Mouse (Mus musculus) thymus, postnatal 10 days (tissue): ENCODE measurements at regions not wholly inside any gene's neighbourhood (a gene's known extent, or its start where the extent isn't known, plus 50 kb on each side); places are given as distances from the start of the nearest gene placed in this dataset.

Experiments
- DNase-seq, 2 experiments: peaks; one replicate each; pipeline ENCODE4 v3.0.0; 2021; ENCODE audit warnings: low spot score in 2 of 2

DNA sequence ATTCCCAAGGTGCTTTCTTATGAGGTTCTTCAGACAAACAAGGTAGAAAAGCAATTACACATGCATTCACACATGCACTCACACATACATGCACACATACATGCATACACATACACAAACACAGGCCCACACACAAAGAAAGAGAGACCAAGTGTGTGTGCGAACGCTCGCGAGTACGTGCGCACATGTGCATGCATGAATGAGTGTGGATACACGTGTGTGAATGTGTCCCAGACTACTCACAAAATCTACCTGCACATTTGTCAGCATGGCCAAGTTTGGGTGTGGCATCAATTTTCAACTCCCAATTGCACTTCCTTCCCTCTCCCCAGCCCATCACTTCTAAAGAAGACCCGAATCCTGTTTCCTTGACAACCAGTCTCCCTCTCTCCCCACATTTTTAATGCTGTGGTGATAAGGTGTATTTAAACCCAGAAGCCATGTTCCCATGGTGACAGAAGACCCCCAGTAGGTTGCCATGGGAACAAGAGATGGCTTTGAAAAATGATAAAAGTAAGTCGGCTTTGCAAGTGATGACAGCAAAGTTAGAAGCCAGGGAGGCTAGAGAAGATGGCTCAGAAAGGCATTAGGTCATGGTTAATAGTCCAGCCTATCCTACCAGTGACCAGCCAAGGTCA, 206.3 kb downstream of the Rpl10-ps3 start:
- no peak for DNase-seq

- no peak for DNase-seq
Observed at GRCm38 (mm10) chr9:50136636-50136985, 208.2 kb downstream of the Rpl10-ps3 start.

DNA sequence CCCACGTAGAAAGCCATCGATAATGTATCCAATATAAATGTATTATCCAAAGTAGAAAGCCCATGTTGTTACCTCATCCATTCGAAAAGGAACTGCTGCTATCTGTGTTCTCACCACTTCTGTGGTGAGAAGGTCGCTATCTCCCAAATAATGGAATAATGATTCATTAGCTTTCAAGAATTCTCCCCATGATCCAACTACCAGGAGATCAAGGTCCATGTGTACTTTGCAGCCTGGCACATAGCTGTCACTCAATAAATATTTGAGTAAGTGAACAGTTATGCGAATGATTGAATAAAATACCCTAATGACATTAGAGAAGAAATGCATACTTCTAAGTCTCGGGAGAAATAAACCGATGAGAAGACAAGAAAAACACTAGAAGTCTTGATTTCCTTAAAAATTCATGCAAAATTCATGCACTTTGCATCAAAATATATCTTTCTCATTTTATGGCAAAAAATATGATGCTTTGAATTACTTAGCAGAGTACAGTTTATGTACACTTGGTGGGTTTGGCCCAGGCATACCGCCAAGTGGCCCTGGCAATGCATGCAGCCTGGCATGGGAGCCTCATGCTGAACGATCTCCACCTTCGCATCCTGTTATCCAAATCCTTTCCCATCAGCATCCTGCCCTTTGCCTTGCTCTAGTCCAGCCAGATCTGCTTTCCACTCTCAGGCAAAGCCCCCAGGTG, 208.7 kb downstream of the Rpl10-ps3 start:
- DNase-seq = no peak

DNA sequence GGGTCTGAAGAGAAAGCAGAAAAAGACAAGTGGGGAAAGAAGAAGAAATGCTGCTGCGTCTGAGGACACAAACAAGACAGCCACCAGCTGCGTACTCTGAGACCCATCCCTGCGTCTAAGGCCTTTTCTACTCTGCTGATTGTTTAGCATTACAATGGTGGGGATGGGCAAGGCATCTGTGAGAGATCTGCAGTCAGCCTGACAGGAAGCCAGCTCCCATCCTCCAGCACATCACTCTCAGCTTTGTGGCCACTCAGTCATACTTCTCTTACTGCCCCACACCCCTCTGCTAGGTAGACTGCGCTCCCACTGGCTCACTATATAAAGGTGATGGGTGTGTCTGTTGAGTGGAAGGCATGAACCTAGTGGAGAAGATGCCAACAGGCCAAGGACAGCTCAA, 220.5 kb downstream of the Rpl10-ps3 start:
- no peak for DNase-seq

DNA sequence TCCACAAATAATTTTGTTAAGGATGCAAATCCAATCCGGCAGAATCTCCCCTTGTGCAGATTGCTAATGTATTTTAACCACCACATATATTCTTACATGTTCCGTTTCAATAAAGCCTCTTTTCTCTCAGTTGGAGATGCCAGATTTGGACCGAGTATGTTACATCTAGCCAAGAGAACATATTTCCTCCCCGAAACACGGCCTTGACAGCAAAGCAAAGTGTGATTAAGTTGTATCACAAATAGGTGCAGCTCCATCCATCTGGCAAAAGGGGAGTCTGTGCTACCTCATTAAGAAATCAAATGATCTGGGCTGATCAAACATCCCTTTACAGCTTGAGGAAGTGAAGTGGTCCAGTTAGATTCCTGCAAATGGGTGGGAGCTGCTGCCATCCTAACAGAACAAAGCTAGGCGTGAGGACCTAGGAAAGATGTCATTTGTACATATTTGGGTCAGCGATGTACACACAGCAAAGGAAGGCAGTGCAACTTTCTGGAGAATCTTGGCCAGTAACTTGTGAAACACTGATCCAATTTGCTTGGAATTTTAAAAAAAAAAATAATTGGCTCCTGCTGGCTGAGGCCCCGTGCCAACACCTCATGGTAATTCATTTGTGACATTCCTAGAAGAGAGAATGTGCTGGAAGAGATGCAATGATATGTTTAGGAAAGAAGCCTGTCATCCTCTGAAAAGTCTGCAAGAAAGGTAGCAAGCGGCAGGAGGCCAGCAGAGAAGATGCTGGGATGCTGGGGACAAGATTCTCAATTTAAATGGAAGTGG, 223.8 kb downstream of the Rpl10-ps3 start:
- DNase-seq = no peak

- DNase-seq = no peak
Observed at GRCm38 (mm10) chr9:50119412-50119811, 225.4 kb downstream of the Rpl10-ps3 start.

DNA sequence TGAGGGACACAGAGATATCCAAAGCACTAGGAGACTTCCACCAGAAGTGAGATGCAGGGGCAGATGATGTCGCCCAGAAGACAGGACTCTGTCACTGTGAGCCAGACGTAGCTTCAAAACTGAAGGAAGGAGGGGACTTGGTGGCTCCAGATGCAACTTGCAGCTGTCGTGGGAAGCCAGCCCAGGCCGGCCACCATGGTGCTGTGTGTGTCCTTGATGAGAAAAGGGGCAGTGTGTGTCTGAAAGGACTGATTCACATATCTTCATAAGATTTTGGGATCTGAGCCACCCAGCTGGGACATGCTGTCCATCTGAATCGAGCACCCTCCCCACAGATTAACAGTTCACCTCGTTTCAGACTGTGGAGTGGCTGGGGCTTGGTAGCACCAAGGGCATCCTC, 226.2 kb downstream of the Rpl10-ps3 start:
- no peak for DNase-seq

DNA sequence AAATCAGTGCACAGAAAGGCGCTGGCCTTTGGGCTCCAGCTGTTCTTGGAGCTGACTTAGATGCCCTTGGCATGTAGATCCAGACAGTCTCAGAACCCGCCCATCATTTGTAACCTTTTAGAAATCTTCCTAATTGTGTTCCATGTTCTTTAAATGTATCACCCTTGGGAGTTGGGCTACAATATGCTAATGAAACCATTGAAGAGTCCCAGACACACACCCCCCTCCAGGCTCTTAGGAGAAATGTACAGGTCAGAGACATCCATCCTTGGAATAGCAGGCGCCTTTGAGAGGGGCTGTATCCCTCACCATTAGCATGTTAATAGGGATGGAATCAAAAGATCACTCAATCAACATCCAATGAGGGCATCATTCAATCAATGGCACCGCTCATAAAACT, 238.2 kb downstream of the Rpl10-ps3 start:
- DNase-seq = no peak

DNA sequence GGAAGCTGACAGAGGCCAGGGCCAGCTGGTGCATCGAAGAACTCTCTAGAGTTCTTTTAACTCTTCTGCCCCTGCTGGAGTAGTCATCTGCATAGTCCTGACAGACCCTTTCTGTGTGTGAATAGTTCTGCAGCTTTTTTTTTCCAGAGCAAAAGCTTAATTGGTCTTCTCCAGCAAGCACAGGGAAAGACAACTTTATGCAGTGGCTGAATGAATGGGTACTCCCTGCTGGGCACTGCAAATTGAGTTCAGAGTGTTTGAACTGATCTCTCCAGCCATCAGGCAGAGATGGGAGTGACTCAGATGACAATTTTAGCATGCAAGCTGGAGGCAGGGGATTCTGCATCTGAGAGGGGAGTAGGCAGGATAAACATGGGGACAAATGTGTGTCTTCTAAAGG, 242.0 kb downstream of the Rpl10-ps3 start:
- no peak for DNase-seq

- DNase-seq = no peak
Observed at GRCm38 (mm10) chr9:50101061-50101460, 243.7 kb downstream of the Rpl10-ps3 start.

GRCm38 (mm10) chr9:50090968-50091367, 253.8 kb downstream of the Rpl10-ps3 start:
- DNase-seq = no peak

DNA sequence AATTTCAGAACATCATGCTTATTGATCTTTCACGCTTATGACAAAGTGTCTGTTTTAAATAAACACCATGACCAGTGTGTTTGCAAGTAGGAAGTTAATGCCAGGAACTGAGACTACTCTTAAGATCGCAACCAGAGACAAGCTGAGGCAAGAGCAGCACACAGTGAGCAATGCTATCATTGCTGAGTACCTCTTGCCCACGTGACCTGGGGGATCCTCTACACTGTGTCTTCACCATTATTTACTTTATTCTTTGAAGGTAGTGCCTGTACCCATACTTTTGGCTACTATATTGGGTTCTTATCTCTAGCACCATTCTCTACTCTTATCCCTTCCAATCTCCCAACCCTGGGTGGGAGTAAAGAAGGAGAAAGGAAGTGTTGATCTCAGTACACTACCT, 254.9 kb downstream of the Rpl10-ps3 start:
- DNase-seq = no peak

DNA sequence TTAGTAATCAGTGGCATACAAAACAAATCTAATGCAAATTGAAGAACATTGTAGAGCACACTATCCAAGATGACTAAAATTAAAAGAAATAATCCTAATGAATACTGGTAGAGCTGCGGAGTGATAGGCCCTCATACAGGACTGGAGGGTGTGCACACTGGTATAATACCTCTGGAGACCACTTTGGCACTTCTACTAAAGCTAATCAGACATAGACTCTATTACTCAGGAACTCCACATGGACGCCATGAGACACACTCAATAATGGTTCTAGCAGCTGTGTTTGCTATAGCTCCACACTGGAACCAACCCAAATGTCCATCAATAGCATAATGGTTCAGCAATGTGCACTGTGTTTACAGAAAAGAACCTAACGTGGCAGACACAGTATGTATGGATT, 264.6 kb downstream of the Rpl10-ps3 start:
- no peak for DNase-seq

GRCm38 (mm10) chr9:50068576-50068975, 269.9 kb upstream of the Ncam1 start:
- no peak for DNase-seq

DNA sequence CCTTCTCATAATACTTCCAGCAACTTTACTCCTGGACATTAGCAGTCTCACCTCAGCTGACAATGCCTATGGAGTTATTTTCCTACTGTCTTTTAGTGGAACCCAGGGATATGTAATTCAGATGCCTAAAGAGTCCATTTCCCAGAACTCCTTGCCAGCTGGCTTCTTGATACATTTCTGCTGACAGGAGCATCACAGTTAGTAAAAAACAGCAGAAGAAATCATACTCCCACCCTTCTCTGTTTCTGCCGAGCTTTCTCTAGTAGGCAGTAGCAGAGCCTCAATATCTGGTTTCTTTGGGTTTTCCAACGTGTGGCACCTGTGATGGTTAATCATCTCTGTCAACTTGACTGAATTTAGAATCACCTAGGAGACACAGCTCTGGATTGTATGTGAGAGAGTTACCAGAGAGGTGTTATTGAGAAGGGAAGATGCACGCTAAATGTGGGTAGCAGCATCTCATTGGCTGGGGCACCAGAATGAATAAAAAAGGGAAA, 269.1 kb upstream of the Ncam1 start:
- no peak for DNase-seq

DNA sequence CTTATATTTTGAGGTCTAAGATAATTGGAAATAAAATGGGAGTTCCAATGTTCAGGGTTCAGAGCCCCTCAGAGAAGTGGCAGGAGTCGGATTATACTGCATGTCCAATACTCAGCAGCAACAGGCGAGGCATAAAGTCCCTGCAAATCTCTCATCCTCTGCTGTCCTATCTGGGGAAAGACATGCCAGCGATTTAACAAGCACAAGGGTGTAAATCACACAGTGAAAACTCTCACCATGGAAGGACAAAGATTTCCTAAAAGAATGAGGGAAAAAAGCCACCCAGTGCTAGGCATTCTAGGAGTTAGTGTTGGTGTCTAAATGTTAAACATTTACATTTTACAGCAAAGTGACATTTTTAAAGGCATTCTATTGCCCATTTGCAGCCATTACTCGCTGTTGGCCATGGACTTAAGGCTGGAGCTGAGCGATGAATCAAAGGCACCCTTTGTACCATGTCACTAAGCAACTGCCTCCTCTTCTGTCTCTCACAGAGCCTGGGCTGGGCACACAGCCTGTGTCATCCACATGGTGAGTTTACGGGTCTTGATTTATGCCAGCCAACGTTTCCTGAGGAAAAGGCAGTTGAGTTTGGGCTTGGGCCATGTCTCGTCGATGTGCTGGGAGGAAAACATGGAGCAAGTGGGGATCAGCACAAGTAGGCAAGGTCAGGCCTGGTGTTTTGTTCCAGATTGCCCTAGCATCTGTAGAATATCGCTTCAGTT, 265.9 kb upstream of the Ncam1 start:
- no peak for DNase-seq

- DNase-seq = no peak
Observed at GRCm38 (mm10) chr9:50038231-50038630, 239.5 kb upstream of the Ncam1 start.

DNA sequence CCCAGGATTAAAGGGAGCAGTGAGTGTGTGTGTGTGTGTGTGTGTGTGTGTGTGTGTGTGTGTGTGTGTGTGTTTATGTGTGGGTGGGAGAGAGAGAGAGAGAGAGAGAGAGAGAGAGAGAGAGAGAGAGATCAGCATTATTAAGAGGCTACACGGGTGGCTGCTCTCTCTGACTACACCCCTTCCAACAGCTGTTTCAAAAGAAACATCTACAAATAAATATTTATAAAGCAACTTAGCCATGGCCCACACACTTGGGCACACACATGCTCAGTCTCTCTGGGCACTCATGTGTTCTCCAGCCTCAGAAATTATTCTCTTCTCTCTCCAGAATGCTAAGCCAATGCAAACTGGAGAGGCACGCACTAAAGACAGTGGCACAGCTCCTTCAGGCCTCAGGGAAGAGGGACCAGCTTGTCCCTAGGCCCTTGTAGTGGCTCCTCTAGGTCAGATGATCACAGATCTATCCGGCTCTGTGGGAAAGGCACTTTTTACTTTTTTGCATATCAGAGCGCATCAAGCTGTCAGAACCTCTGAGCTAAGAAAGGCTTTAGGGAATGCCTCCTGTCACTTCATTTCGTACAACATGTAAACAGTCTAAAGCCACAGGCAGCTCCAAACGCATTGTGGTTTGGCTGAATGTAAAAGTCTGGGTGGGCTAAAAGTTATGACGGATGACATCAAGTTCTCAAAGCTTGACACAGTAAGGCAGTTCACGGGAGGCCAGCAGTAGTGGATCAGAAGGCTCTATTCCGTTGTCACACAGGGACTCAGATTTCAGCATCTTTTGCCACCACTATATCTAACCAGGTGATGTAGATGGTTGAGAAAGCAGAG, 233.8 kb upstream of the Ncam1 start:
- no peak for DNase-seq

- no peak for DNase-seq
Observed at GRCm38 (mm10) chr9:50031318-50031717, 232.6 kb upstream of the Ncam1 start.

GRCm38 (mm10) chr9:50029030-50029429, 230.3 kb upstream of the Ncam1 start:
- DNase-seq = no peak

DNA sequence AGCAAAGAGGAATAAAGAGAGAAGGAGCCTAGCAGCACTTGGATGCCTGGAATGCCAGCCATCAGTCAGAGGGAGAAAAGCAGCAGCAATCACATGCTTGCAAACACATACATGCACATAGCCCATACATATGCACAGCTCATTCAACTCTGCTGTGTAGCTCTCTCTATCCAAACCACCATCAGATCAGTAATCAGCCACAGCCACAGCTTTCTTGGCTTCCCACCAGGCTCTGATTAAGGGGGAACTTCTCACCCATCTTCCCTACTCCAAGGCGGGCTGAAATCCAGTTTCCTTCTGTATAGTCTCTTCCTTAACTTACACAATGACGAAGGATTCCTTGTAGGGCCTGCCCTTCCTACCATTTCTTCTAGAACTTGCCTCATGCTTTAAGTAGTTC, 229.8 kb upstream of the Ncam1 start:
- DNase-seq = no peak
